Mouse (Mus musculus) limb, embryonic 10.5 days (tissue): ENCODE measurements around the gene Map4. TPM values are rescaled to one million over a fixed set of nuclear protein-coding genes. Genes with fewer than 3 reads are reported as not detected.

ENCODE experiments used
- DNase-seq: peaks from one replicate; pipeline ENCODE4 v3.0.0-alpha.2; 2017; ENCODE audit warnings: low spot score
- H3K27ac ChIP-seq: fragments of 300-500 bp; sonication (generic); 2 replicates; pipeline ENCODE4 v1.5.1; 2016; ENCODE audit warnings: mild to moderate bottlenecking
- H3K27me3 ChIP-seq: fragments of 300-500 bp; sonication (generic); 2 replicates; pipeline ENCODE4 v1.6.1; 2016; ENCODE audit warnings: low read depth, mild to moderate bottlenecking; ENCODE audit not compliant: poor library complexity, severe bottlenecking
- H3K36me3 ChIP-seq: fragments of 300-500 bp; sonication (generic); 2 replicates; pipeline ENCODE4 v1.6.1; 2016; ENCODE audit warnings: mild to moderate bottlenecking, moderate library complexity
- H3K4me1 ChIP-seq: fragments of 300-500 bp; sonication (generic); 2 replicates; pipeline ENCODE4 v1.6.1; 2016
- H3K4me3 ChIP-seq: fragments of 300-500 bp; sonication (generic); 2 replicates; pipeline ENCODE4 v1.5.1; 2016; ENCODE audit warnings: mild to moderate bottlenecking, moderate library complexity
- H3K9me3 ChIP-seq: fragments of 300-500 bp; sonication (generic); replicated peaks from 2 replicates; pipeline ENCODE4 v1.6.1; 2016; ENCODE audit warnings: mild to moderate bottlenecking
- WGBS: fragments of 180-500 bp; shearing (Covaris S2); methylation state at CpG from one replicate; pipeline ENCODE4 v1.1.7; 2016; 5-methylcytosine and 5-hydroxymethylcytosine counted together
- microRNA-seq: library from miRNA; unstranded; fragments of <30 nt; microRNA quantifications from one replicate; pipeline ENCODE4, GENCODE M21; 2017
- polyA plus RNA-seq: library from polyadenylated mRNA; unstranded; fragments of >200 nt; fragmentation: Nextera tagmentation; extraction: Ambion mirVana; gene quantifications from 2 replicates; pipeline ENCODE4 v1.2.1, GENCODE M21; 2016

The Map4 gene
- polyA plus RNA-seq, 1 experiment from 2014 or later: 43.9 TPM

DNA sequence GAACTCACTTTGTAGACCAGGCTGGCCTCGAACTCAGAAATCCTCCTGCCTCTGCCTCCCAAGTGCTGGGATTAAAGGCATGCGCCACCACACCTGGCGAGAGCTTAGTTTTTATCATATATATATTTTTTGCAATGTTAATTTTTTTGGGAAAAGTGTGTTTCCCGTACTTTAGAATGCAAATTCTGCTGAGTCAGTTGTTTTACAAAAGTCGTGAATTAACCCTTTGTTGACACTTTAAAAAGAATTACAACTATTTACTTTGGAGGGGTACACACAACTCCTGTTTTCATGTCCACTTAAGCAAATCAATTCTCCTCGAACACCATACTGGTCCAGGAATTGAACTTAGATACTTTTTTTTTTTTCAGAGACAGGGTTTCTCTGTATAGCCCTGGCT lies 201.7 kb downstream of the Map4 start:
- H3K4me1 ChIP-seq: peaks cover 7% of the 10 kb centered on the region
- peak overlapping the region; percentile 99 for H3K27ac ChIP-seq
- DNase-seq: no peak
- H3K9me3 ChIP-seq: no peaks in the 10 kb centered on the region
- no peaks in the 10 kb centered on the region for H3K27me3 ChIP-seq
- peak overlapping the region; percentile 79 for H3K4me3 ChIP-seq
- peaks cover 50% of the 10 kb centered on the region for H3K36me3 ChIP-seq
- 66% methylated on average over 6 of the region's 6 CpGs for WGBS

Small RNA genes within 50 kb of the gene (microRNA-seq; reads per million reads assigned to microRNA genes)
- gene Mir7089: 1.5 reads per million

Other genes starting within 250 kb of the Map4 start
- gene Fbxw18, start 228.8 kb upstream of the Map4 start, polyA plus RNA-seq: not detected in 2 replicates
- not detected in 2 replicates for gene Fbxw26, start 185.4 kb upstream of the Map4 start, polyA plus RNA-seq
- gene Fbxw27, start 140.8 kb upstream of the Map4 start, polyA plus RNA-seq: not detected in 2 replicates
- not detected in 2 replicates for gene Spink8, start 119.2 kb upstream of the Map4 start, polyA plus RNA-seq
- gene Nme6, start 98.7 kb upstream of the Map4 start, polyA plus RNA-seq: 103 and 117 TPM in 2 replicates
- gene Camp, start 81.8 kb upstream of the Map4 start, polyA plus RNA-seq: not detected in 2 replicates
- 54.4 and 55.6 TPM in 2 replicates for gene Cdc25a, start 55.9 kb upstream of the Map4 start, polyA plus RNA-seq
- 208 and 227 TPM in 2 replicates for gene Smarcc1, start 186.2 kb downstream of the Map4 start, polyA plus RNA-seq
- gene Dhx30, start 186.4 kb downstream of the Map4 start, polyA plus RNA-seq: 195 and 219 TPM in 2 replicates